Mouse (Mus musculus) bone marrow, adult 2 months (tissue): ENCODE results near the gene Inpp4b.

Experiments
- CTCF ChIP-seq: fragments of 200-500 bp; IDR thresholded peaks from 2 replicates; pipeline ENCODE4 v1.5.1; 2011; ENCODE audit warnings: low read length, control low read depth; ENCODE audit not compliant: control insufficient read depth, insufficient read depth
- POLR2A ChIP-seq: fragments of 200-500 bp; IDR thresholded peaks from 2 replicates; pipeline ENCODE4 v1.6.1; 2011; ENCODE audit warnings: low read depth, mild to moderate bottlenecking, control low read depth, low read length, borderline replicate concordance; ENCODE audit not compliant: control insufficient read depth

- TF ChIP-seq CTCF = no peak
- no peak for TF ChIP-seq POLR2A
Measured at GRCm38 (mm10) chr8:81831430-81831829, 489.1 kb downstream of the Inpp4b start.
